Mouse (Mus musculus): Measurements from ENCODE around the gene Gm5105.

Gm5105 gene

DNA sequence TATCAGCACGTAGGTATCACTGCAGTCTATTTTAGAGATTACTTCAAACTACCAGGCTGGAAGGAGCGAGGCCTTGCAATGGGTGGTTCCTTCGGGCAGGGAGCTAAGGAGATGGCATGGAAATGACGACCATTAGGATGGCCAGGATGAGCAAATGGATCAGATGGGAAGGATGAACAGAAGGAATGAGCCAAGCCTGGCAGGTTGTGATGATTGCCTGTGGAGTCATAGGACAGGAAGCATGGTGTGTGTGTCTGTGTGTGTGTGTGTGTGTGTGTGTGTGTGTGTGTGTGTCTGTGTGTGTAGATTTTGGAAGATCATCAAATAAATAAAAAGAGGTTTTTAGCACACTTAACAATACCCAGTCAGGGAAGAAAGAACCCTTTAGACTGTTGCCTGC, 44.5 kb downstream of the Gm5105 start:
- no peak for DNase-seq

DNA sequence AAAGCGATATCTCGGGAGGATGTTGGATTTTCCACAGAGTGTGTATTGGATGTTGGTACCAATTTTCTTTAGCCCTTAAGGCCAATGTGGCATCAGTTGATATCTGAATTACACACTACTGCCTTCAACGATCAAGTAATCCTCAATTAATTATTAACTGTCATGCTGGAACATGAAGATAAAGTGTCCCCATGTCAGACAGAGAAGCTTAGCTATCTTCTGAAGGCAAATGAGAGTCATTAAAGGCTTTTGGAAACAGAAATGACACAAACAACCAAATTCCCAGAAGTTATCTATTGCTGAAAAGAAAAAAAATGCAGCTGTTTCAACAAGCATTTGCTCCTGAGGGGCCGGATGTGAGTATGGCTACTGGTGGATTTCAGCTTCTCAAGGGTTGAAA, 45.2 kb downstream of the Gm5105 start:
- no peak for DNase-seq

DNA sequence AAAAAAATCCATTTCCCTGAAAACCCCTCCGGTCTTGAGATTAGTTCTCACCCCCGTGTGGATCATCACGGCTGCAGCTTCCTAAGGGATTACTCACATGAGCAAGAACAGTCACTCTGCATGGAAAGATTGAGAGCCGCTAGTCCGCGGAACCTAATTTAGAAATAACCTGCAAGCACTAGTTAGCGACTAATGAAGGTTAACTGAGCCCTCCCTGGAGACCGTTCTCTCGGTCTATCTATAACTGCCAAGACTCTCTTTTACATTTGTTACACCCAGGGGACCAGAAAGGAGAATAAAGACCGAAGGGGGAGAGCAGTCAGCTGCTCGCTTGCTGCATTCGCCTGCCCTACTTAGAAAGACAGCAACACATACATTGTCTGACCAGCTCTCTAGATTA, 50.4 kb downstream of the Gm5105 start:
- DNase-seq = no peak

DNA sequence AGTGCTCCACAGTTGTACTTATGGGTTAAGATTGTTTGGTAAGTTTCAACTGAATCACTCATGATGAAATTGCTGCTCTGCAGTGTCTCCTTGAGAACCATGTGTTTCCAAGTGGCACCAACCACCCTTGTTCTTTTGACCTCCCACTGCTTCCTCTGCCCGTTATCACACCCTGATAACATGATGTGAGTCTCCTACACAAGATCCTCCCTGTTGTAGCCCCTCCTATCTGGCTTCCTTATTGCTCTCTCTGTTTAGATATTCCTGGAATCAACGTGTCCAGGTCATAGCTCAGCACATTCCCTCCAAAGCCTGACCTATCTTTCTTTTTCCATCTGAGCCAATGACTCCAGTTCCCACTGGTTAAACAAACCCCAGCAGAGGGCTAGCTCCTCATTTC, 52.5 kb downstream of the Gm5105 start:
- no peak for DNase-seq

DNA sequence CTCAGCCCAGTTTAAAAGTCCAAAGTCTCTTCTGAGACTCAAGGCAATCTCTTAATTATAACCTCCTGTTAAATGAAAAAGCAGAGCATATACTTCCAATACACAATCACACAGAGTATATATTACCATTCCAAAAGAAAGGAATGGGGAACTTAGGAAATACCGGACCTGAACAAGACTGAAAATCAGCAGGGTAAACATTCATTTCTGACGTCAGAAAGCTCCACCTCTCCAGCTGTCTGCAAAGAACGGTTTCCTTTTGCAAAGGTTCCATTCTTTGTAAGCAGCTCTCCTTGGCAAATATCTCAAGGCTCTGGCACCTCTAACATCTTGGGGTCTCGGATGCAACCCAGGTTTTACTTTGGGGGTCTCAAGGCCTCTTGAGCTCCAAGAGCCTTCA, 54.8 kb downstream of the Gm5105 start:
- DNase-seq = no peak

DNA sequence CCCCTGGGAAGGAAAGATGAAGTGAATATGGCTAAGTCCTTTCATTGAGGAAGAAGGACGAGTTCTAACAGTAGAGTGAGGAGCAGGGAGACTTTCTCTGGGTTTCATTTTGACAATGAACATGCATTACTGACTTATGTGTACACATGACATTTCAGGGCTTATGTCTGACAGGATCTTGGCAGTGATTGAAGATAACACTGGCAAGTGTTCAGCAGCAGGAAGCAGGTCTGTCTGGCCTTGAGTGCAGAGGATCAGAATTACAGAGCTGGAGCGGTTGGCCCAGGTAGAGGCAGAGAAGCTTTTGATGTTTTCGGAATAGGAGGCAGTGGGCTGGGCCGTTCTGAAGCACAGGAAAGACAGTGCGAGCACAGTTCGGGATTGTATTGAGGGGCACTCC, 59.0 kb downstream of the Gm5105 start:
- DNase-seq = no peak

DNA sequence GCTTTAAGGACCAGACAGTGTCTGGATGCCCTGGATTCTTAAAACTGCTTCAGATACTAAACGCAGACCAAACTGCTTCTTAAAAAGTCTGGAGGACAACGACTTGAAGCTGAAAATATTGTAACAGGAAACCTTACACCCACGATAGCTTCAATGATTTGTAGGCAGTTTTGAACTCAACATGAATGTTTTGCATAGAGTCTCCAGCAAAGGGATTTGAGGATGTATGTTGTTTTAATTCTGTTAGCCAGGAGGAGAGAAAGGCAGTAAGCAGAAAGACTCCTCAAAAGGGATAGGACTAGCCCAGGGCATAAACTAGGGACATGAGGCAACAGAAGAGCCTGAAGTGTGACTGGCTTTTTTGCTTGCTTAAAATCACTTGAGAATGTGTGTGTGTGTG, 60.3 kb downstream of the Gm5105 start:
- no peak for DNase-seq

DNA sequence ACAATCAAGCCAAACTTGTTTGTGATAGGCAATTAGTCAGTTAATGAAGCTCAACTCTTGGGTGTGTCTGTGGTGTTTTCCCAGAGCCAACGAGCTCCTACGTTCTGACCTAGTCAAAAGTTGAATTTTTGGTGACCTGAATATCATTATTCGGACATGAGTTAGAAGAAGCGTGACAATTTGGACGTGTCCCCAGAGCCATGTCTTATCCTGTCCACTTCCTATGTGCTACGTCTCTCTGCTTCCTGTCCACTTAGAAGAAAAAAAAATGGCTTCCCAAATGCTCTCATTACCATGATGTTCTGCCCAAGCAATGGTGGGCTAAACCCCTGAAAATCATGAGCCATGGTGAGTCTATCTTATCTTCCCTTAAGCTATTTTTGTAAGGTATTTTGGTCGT, 63.9 kb downstream of the Gm5105 start:
- DNase-seq = no peak

DNA sequence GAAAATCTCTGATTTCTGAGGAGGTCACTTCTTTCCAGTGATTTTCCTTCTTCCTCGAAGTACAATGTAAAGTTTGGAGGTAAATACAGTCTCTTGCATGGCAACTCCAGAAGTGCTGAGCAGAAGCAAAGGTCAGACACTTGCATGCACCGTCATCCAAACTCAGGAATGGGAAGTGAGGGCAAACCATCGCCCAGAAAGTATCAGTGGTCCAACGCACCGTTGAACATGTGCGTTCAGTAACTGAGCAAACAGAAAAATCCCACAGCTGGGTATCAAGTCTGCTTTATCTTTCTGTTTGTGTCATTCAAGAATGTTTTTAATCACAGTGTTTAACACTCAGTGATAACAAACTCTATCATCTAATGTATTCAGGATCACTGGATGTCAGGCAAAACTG, 64.6 kb downstream of the Gm5105 start:
- no peak for DNase-seq

DNA sequence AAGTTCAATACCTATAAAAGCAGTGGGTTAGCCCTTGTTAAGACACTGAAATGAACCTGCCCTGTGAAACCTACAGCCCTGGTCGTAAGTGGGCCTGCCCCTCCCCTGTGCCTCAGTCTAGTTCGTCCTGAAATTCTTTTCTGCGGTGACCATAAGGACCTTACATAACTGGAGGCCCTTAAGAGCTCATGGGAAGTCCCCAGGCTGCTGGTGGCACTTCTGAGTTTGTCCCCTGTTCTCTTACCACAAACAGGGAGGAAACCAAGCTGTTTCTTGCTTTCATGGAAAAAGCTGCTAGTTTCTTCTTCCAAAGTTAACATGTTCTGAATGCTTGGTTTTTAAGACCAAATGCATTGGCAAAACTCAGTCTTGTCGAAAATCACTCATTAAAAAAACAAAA, 65.3 kb downstream of the Gm5105 start:
- DNase-seq = no peak

DNA sequence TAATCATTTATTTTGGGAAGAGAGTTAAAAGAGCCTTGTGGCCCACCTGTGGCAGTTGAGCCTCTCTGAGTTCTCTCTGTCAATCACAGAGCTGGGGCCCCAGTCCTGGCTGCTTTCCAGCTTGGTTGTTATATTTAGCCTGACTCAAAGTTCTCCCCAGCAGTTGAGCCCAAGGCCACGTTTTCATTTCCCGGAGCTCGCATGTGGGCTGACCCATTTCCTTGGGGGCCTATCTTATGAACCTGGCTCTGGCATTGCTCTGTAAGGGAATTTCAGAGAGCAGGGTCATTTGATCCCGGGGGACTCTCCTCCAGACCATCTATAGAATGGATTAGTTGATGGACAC, 66.5 kb downstream of the Gm5105 start:
- DNase-seq = no peak

DNA sequence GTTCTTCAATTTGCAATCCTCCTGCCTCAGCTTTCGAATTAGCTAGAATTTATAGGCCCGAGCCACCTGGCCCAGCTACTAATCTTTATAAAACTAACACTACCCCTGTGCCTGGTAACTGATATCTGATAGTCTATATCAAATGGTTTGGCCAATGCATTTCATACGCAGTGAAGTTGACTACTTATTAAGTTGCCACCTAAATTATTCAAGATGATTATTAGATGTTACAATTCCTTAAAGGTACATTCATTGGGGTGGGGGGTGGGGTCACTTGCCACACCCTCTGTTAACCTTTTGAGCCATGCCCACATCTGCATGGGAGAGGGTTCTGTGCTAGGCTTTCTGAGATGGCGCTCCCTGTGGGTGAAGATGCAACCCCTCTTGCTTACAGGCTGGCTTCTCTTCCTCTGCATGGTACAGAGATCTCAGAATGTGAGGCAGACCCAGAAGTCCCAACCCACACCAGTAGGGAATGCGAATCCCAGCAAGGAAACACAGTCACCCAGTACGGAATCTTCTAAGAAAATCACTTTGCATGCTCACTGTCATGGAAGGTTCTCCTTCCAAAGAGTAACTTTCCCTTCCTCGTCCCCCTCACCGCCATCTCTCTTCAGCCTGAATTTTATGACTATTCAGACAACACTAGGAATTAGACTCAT, 67.0 kb downstream of the Gm5105 start:
- DNase-seq = no peak

DNA sequence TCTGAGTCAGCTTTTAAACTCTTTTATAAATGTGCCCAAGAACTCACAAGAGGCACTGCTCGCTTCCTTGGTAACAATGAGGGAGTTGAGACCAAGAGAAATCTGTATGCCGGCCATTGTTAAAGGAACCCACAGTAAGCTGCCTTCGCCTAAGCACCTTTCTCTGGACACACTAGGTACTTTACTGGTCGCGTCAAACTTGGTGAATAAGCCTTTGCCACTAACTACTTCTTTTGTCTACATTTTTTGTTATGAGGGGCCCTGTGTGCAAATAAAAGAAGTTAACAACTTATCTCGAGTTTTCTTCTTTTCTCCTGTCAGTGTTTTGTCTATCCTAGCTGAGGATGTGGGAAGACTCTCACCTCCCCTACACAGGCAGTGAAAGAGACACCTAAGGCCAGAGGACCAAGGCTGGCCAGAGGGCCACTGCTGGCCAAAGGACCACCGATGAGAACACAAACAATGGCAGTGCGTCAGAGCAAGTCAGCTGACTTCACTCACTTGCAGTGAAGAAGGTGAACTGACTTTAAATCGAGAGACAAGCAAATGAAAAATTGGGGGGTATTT, 67.9 kb downstream of the Gm5105 start:
- DNase-seq = no peak
